In genomic region chr14:25562447-25562846, GRCm38 (mm10) we compare ENCODE assay signal across 13 mouse cellular contexts.
DNase-seq lines count a peak whose midpoint lies in the region; ATAC-seq lines count a peak whose summit lies in the region.
"Had no signal": no experiment of that assay in that cellular context is flagged by ENCODE, and none has a peak within 500 bp of the region (broad histone marks: within the 10 kb centered on the region; RNA-seq: fewer than 3 reads in every experiment).

No protein-coding gene starts in this region.

- H3K36me3 ChIP-seq in heart, embryonic 14.5 days (ENCODE audit: control insufficient read depth, insufficient read depth, low read length): peaks cover 13% of the 10 kb centered on the region; the same call in 1 of the 2 replicates
- peaks cover 8% of the 10 kb centered on the region; the same call in 1 of the 2 replicates for H3K36me3 ChIP-seq in midbrain, embryonic 14.5 days (ENCODE audit: control insufficient read depth, insufficient read depth, low read length)
- no peaks in the 10 kb centered on the region for H3K36me3 ChIP-seq in midbrain, embryonic 15.5 days (replicated peaks)

- DNase-seq in adrenal gland, adult (ENCODE audit: inconsistent age in 2 of 2, low spot score in 1 of 2): peak; percentile 68 to 83
- no peak for DNase-seq in adrenal gland, postnatal 25 days
- DNase-seq in heart, postnatal 36 days: no peak
- DNase-seq in midbrain, embryonic 14.5 days: no peak
- no peak for DNase-seq in spleen, adult 18-20 months
- DNase-seq in adipocyte (ENCODE audit: low spot score): no peak
- DNase-seq: cerebellum, adult 9-11 months; kidney, postnatal 14 days; lung, postnatal 36 days had no signal

- no peak for ATAC-seq in heart, embryonic 14.5 days (ENCODE audit: insufficient number of reproducible peaks, insufficient read depth, low FRiP score, low read depth)
- ATAC-seq in midbrain, embryonic 14.5 days (ENCODE audit: low FRiP score, low TSS enrichment): no peak
- ATAC-seq in midbrain, embryonic 15.5 days (replicated peaks): no peak

- peak overlapping the region; percentile 43 for H3K9ac ChIP-seq in heart, embryonic 14.5 days (ENCODE audit: low read length)
- no peak overlapping the region for H3K9ac ChIP-seq in midbrain, embryonic 14.5 days (replicated peaks; ENCODE audit: low read length)
- H3K9ac ChIP-seq in midbrain, embryonic 15.5 days: no peak overlapping the region
- H3K9ac ChIP-seq: embryonic facial prominence, embryonic 12.5 days had no signal

- peak overlapping the region; percentile 42 to 67 for H3K27ac ChIP-seq in heart, embryonic 14.5 days (replicated peaks in 1 of 2; ENCODE audit: control insufficient read depth in 1 of 2, insufficient read depth in 1 of 2, low read depth in 2 of 2, low read length in 2 of 2)
- H3K27ac ChIP-seq in midbrain, embryonic 14.5 days (replicated peaks; ENCODE audit: low read depth, low read length): peak overlapping the region; percentile 32; the same call in 1 of the 2 replicates
- no peak overlapping the region for H3K27ac ChIP-seq in midbrain, embryonic 15.5 days
- H3K27ac ChIP-seq: embryonic facial prominence, embryonic 12.5 days had no signal

- H3K9me3 ChIP-seq in heart, embryonic 14.5 days (ENCODE audit: control insufficient read depth, low read length): no peaks in the 10 kb centered on the region
- H3K9me3 ChIP-seq in midbrain, embryonic 14.5 days (ENCODE audit: control insufficient read depth, low read length): no peaks in the 10 kb centered on the region
- no peaks in the 10 kb centered on the region for H3K9me3 ChIP-seq in midbrain, embryonic 15.5 days
- H3K9me3 ChIP-seq: embryonic facial prominence, embryonic 12.5 days had no signal

- intact Hi-C loops in heart, postnatal 36 days (cut with DNase I): loop anchor here (5.0 to 10.0 kb wide), 2 partner anchors 660 to 788 kb away; no protein-coding TSS in a partner anchor

- H3K4me1 ChIP-seq in heart, embryonic 14.5 days (ENCODE audit: control insufficient read depth in 2 of 2, insufficient read depth in 2 of 2, low read length in 2 of 2): peaks cover 35 to 57% of the 10 kb centered on the region in 2 experiments
- peaks cover 33% of the 10 kb centered on the region for H3K4me1 ChIP-seq in midbrain, embryonic 14.5 days (ENCODE audit: control insufficient read depth, insufficient read depth, low read length)
- peaks cover 55% of the 10 kb centered on the region for H3K4me1 ChIP-seq in midbrain, embryonic 15.5 days

- WGBS in heart, embryonic 14.5 days: 61% methylated on average over 4 of the region's 4 CpGs
- 93% methylated on average over 4 of the region's 4 CpGs for WGBS in midbrain, embryonic 14.5 days
- WGBS in midbrain, embryonic 15.5 days: 91% methylated on average over 4 of the region's 4 CpGs

- H3K4me3 ChIP-seq in heart, embryonic 14.5 days (ENCODE audit: control insufficient read depth in 1 of 2, insufficient read depth in 1 of 2, low read depth in 1 of 2, low read length in 2 of 2): no peak overlapping the region
- no peak overlapping the region for H3K4me3 ChIP-seq in midbrain, embryonic 14.5 days (replicated peaks; ENCODE audit: low read depth, low read length)
- H3K4me3 ChIP-seq in midbrain, embryonic 15.5 days: no peak overlapping the region
- H3K4me3 ChIP-seq: embryonic facial prominence, embryonic 12.5 days had no signal

- H3K27me3 ChIP-seq in heart, embryonic 14.5 days (ENCODE audit: control insufficient read depth, insufficient read depth, low read length): no peaks in the 10 kb centered on the region
- H3K27me3 ChIP-seq in midbrain, embryonic 14.5 days (ENCODE audit: control insufficient read depth, insufficient read depth, low read length): no peaks in the 10 kb centered on the region
- no peaks in the 10 kb centered on the region for H3K27me3 ChIP-seq in midbrain, embryonic 15.5 days (replicated peaks)
- H3K27me3 ChIP-seq: embryonic facial prominence, embryonic 12.5 days had no signal

- no peak overlapping the region for H3K4me2 ChIP-seq in heart, embryonic 14.5 days (ENCODE audit: low read length)
- no peak overlapping the region for H3K4me2 ChIP-seq in midbrain, embryonic 14.5 days (ENCODE audit: low read length)
- no peak overlapping the region for H3K4me2 ChIP-seq in midbrain, embryonic 15.5 days
- H3K4me2 ChIP-seq: embryonic facial prominence, embryonic 12.5 days; liver, embryonic 11.5 days had no signal

Comparison
In these comparisons a context has a peak if more than half of its experiments do, and no peak if none do; other contexts are left out.
1. DNase-seq: peak in adrenal gland, adult (2 of 2); none in adrenal gland, postnatal 25 days (single experiment), heart, postnatal 36 days (0 of 2), midbrain, embryonic 14.5 days (single experiment), spleen, adult 18-20 months (0 of 2) and adipocyte (single experiment).